Mouse (Mus musculus) brain, embryonic 14.5 days (tissue): ENCODE measurements around the gene Cops7b.

Experiments used
- CTCF ChIP-seq: fragments of 200-500 bp; IDR thresholded peaks from 2 replicates; pipeline ENCODE4 v1.5.1; 2012; ENCODE audit warnings: inconsistent platforms, mild to moderate bottlenecking, moderate library complexity, borderline replicate concordance; ENCODE audit not compliant: insufficient read depth, insufficient read length; ENCODE audit errors: extremely low read depth
- POLR2A ChIP-seq: fragments of 200-500 bp; IDR thresholded peaks from 2 replicates; pipeline ENCODE4 v1.6.1; 2012; ENCODE audit warnings: mild to moderate bottlenecking, inconsistent platforms, borderline replicate concordance; ENCODE audit not compliant: poor library complexity, insufficient read depth, insufficient read length, severe bottlenecking; ENCODE audit errors: extremely low read depth

GRCm38 (mm10) chr1:86632732-86633380 lies 50.2 kb downstream of the Cops7b start:
- no peak for TF ChIP-seq CTCF
- no peak for TF ChIP-seq POLR2A
